Mouse (Mus musculus) embryonic facial prominence, embryonic 10.5 days (tissue): ENCODE data around the gene Dnajc6. TPM values are rescaled to one million over a fixed set of nuclear protein-coding genes. Genes with fewer than 3 reads are reported as not detected.

Source experiments
- DNase-seq: peaks from one replicate; pipeline ENCODE4 v3.0.0-alpha.2; 2017; ENCODE audit warnings: low spot score
- H3K27ac ChIP-seq: fragments of 300-500 bp; sonication (generic); replicated peaks from 2 replicates; pipeline ENCODE4 v1.5.1; 2016; ENCODE audit warnings: mild to moderate bottlenecking
- H3K27me3 ChIP-seq: fragments of 300-500 bp; sonication (generic); replicated peaks from 2 replicates; pipeline ENCODE4 v1.6.1; 2016; ENCODE audit warnings: low read depth, mild to moderate bottlenecking; ENCODE audit not compliant: poor library complexity, severe bottlenecking
- H3K36me3 ChIP-seq: fragments of 300-500 bp; sonication (generic); replicated peaks from 2 replicates; pipeline ENCODE4 v1.6.1; 2016; ENCODE audit warnings: mild to moderate bottlenecking, moderate library complexity
- H3K4me1 ChIP-seq: fragments of 300-500 bp; sonication (generic); 2 replicates; pipeline ENCODE4 v1.6.1; 2016
- H3K4me3 ChIP-seq: fragments of 300-500 bp; sonication (generic); 2 replicates; pipeline ENCODE4 v1.5.1; 2016; ENCODE audit warnings: mild to moderate bottlenecking, moderate library complexity
- H3K9me3 ChIP-seq: fragments of 300-500 bp; sonication (generic); 2 replicates; pipeline ENCODE4 v1.6.1; 2016; ENCODE audit warnings: mild to moderate bottlenecking
- WGBS: fragments of 180-500 bp; shearing (Covaris S2); methylation state at CpG from one replicate; pipeline ENCODE4 v1.1.7; 2016; 5-methylcytosine and 5-hydroxymethylcytosine counted together
- polyA plus RNA-seq: library from polyadenylated mRNA; unstranded; fragments of >200 nt; fragmentation: Nextera tagmentation; extraction: Ambion mirVana; gene quantifications from 2 replicates; pipeline ENCODE4 v1.2.1, GENCODE M21; 2016

Dnajc6 gene
- polyA plus RNA-seq, 1 experiment from 2014 or later, result 1.5 TPM

GRCm38 (mm10) chr4:101654788-101655414, 158.5 kb downstream of the Dnajc6 start:
- 79% methylated on average over 4 of the region's 4 CpGs for WGBS
- Histone ChIP-seq H3K27me3 (no peaks in the 10 kb centered on the region), H3K9me3 (no peaks in the 10 kb centered on the region), H3K4me3 (no peak overlapping the region), H3K27ac (no peak overlapping the region), H3K36me3 (peaks cover 28% of the 10 kb centered on the region), H3K4me1 (peaks cover 28% of the 10 kb centered on the region)
- no peak for DNase-seq

- WGBS, result 87% methylated on average over 7 of the region's 7 CpGs
- peaks cover 33% of the 10 kb centered on the region for H3K36me3 ChIP-seq
- H3K27ac ChIP-seq, result no peak overlapping the region
- no peaks in the 10 kb centered on the region for H3K27me3 ChIP-seq
- DNase-seq, result no peak
- H3K4me1 ChIP-seq, result peaks cover 26% of the 10 kb centered on the region
- H3K4me3 ChIP-seq, result no peak overlapping the region
- no peaks in the 10 kb centered on the region for H3K9me3 ChIP-seq
Observed at GRCm38 (mm10) chr4:101655415-101655790, 159.0 kb downstream of the Dnajc6 start.

GRCm38 (mm10) chr4:101656056-101656455, 159.6 kb downstream of the Dnajc6 start:
- Histone ChIP-seq H3K36me3 (peaks cover 40% of the 10 kb centered on the region), H3K4me1 (peaks cover 26% of the 10 kb centered on the region), H3K9me3 (no peaks in the 10 kb centered on the region), H3K27me3 (no peaks in the 10 kb centered on the region), H3K4me3 (no peak overlapping the region), H3K27ac (no peak overlapping the region)
- WGBS, result 86% methylated on average over 15 of the region's 15 CpGs
- DNase-seq, result no peak

DNA sequence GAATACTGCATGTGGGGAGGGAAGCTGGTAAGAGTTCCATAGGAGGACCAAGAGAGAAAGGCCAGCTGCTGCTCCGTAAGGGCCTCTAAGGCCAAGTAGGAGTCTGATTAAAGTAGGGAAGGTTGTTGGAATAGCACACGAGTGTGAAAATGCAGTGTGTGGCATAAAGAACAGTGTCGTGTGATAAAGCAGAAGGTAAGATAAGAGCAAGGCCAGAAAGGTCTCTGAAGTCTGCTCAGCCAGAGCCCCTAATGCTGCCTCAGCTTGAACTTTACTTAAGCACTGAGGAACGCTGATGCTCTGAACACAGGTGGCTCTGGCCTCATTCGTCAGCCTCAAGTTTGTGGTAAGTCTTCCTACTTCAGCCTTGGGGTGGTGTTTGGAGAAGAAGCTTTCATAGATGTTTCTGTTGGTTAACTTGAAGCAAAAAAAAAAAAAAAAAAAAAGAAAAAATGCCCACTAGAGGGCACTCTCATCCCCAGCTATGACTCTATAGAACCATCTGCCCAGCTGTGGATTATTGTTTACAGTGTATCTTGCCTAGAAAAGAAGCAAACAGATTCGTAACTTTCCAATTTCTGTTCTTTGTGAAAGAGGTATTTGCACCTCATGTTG, 160.6 kb downstream of the Dnajc6 start:
- H3K4me1 ChIP-seq, result peaks cover 26% of the 10 kb centered on the region
- peaks cover 50% of the 10 kb centered on the region for H3K36me3 ChIP-seq
- no peaks in the 10 kb centered on the region for H3K9me3 ChIP-seq
- no peaks in the 10 kb centered on the region for H3K27me3 ChIP-seq
- no peak overlapping the region for H3K4me3 ChIP-seq
- 64% methylated on average over 6 of the region's 6 CpGs for WGBS
- no peak for DNase-seq
- H3K27ac ChIP-seq, result no peak overlapping the region

DNA sequence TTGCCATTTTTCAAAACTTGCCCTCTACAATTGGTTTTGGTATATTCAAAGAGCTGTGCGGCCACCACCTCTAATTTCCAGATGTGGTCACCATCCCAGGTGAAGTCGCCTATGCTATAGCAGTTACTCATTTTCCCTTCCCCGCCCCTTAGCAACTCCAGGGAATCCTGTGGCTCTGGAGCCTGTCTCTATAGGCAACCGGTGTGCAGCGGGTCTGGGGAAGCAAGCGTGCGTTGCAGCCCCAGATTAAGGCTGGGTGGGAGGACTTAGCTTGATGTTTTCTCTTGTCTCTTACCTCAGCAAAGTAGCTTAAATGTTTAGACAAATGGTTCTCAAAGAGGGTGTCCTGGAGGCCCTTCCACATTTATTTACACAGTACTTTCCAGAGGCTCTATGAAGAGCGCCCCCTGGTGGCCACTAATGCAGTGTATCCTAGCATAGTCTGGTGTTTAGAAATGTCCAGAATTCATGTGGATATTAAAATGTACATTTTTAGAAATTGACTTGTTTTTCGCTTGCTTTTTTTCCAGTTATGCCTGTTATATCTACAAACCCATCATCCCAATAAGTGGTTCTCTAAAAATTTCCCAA, 167.8 kb downstream of the Dnajc6 start:
- WGBS, result 70% methylated on average over 9 of the region's 9 CpGs
- Histone ChIP-seq H3K27me3 (no peaks in the 10 kb centered on the region), H3K27ac (no peak overlapping the region), H3K4me3 (no peak overlapping the region), H3K36me3 (peaks cover 50% of the 10 kb centered on the region), H3K4me1 (no peaks in the 10 kb centered on the region), H3K9me3 (peaks cover 5% of the 10 kb centered on the region; the same call in 1 of the 2 replicates)
- peak; percentile 60 for DNase-seq

- no peaks in the 10 kb centered on the region for H3K27me3 ChIP-seq
- H3K9me3 ChIP-seq, result peaks cover 5% of the 10 kb centered on the region; the same call in 1 of the 2 replicates
- 92% methylated on average over 4 of the region's 4 CpGs for WGBS
- no peak overlapping the region for H3K4me3 ChIP-seq
- peaks cover 45% of the 10 kb centered on the region for H3K36me3 ChIP-seq
- H3K27ac ChIP-seq, result no peak overlapping the region
- no peak for DNase-seq
- H3K4me1 ChIP-seq, result no peaks in the 10 kb centered on the region
Observed at GRCm38 (mm10) chr4:101664766-101665165, 168.3 kb downstream of the Dnajc6 start.

- DNase-seq, result no peak
- Histone ChIP-seq H3K4me1 (no peaks in the 10 kb centered on the region), H3K36me3 (peaks cover 3% of the 10 kb centered on the region; the same call in 1 of the 2 replicates), H3K27me3 (no peaks in the 10 kb centered on the region), H3K27ac (no peak overlapping the region), H3K9me3 (peaks cover 5% of the 10 kb centered on the region; the same call in 1 of the 2 replicates), H3K4me3 (no peak overlapping the region)
- WGBS, result 81% methylated on average over 5 of the region's 5 CpGs
Observed at GRCm38 (mm10) chr4:101669161-101669560, 172.7 kb downstream of the Dnajc6 start.

GRCm38 (mm10) chr4:101669811-101670210, 173.4 kb downstream of the Dnajc6 start:
- 0 out of 2 replicates have a peak, but pooled peaks cover 2% of the 10 kb centered on the region for H3K36me3 ChIP-seq
- 88% methylated on average over 5 of the region's 5 CpGs for WGBS

DNA sequence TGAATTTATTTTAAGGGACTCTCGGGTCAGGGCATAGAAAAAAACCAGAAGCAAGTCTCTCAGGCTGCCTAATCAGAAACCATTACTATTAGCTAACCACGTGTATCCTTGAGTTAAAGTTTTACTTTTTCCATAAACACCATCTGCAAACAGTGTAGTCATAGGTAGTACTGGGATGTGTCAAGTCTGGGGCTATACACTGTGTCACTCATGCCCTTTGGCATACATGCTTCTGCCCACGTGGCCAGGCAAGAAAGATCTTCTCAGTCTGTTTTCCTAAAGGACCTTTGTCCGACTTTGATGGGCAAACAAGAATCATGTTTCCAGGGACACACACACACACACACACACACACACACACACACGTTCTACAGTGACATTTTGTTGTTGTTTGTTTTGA, 178.3 kb downstream of the Dnajc6 start:
- no peak overlapping the region for H3K27ac ChIP-seq
- H3K4me1 ChIP-seq, result no peaks in the 10 kb centered on the region
- H3K4me3 ChIP-seq, result no peak overlapping the region
- H3K27me3 ChIP-seq, result no peaks in the 10 kb centered on the region
- DNase-seq, result no peak
- 81% methylated on average over 5 of the region's 5 CpGs for WGBS
- no peaks in the 10 kb centered on the region for H3K9me3 ChIP-seq
- no peaks in the 10 kb centered on the region for H3K36me3 ChIP-seq

More at GRCm38 (mm10) chr4:101669811-101670210, 173.4 kb downstream of the Dnajc6 start:
- no peaks in the 10 kb centered on the region for H3K4me1 ChIP-seq
- H3K27me3 ChIP-seq, result no peaks in the 10 kb centered on the region
- no peak for DNase-seq
- peaks cover 5% of the 10 kb centered on the region; the same call in 1 of the 2 replicates for H3K9me3 ChIP-seq
- no peak overlapping the region for H3K27ac ChIP-seq
- no peak overlapping the region for H3K4me3 ChIP-seq

DNA sequence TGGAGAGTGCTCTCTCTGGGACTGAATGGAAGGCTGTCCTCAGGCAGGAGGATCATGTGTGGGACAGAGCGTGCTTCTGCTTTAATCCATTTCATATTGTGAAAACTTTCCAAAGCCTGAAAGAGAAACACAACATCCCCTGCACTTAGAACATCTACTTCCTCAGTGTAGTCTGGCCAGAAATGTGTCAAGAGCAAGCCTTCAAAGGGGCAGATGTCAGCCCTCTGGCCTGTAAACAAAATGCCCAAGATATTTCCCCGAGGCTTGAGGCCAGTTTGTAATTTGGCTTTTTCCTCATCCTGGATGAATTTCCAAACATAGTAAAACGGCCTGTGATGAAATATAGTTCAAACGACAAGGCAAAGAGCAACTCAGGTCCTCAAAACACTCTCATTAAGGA, 179.3 kb downstream of the Dnajc6 start:
- Histone ChIP-seq H3K27me3 (no peaks in the 10 kb centered on the region), H3K27ac (no peak overlapping the region), H3K36me3 (no peaks in the 10 kb centered on the region), H3K4me3 (no peak overlapping the region), H3K4me1 (no peaks in the 10 kb centered on the region), H3K9me3 (no peaks in the 10 kb centered on the region)
- WGBS, result 64% methylated on average over 4 of the region's 4 CpGs
- no peak for DNase-seq

DNA sequence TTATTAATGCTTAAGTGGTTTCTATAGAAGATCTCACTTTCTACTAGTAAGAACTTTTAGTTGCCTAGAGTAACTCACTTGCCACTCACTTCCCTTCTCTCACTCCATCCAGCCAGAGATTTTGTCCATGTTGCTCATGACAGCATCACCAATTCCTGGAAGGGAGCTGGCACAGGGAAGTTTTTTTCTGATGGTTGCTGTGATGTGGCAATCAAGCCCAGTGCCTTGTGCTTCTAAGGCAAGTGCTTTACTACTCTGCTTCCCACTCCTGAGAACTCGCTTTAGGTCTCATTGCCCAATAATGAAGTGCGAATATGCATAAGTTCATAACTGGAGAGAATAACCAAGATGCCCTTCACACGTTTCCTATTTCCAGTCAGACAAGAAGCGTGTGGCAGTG, 186.2 kb downstream of the Dnajc6 start:
- DNase-seq, result no peak
- Histone ChIP-seq H3K36me3 (no peaks in the 10 kb centered on the region), H3K27ac (no peak overlapping the region), H3K27me3 (no peaks in the 10 kb centered on the region), H3K4me3 (no peak overlapping the region), H3K4me1 (0 out of 2 replicates have a peak, but pooled peaks cover 6% of the 10 kb centered on the region), H3K9me3 (no peaks in the 10 kb centered on the region)
- 91% methylated on average over 4 of the region's 4 CpGs for WGBS

GRCm38 (mm10) chr4:101683086-101683485, 186.6 kb downstream of the Dnajc6 start:
- Histone ChIP-seq H3K9me3 (no peaks in the 10 kb centered on the region), H3K27me3 (no peaks in the 10 kb centered on the region), H3K4me1 (0 out of 2 replicates have a peak, but pooled peaks cover 6% of the 10 kb centered on the region), H3K4me3 (no peak overlapping the region), H3K36me3 (no peaks in the 10 kb centered on the region), H3K27ac (no peak overlapping the region)
- 84% methylated on average over 3 of the region's 3 CpGs for WGBS
- DNase-seq, result no peak

GRCm38 (mm10) chr4:101684821-101685220, 188.4 kb downstream of the Dnajc6 start:
- WGBS, result 69% methylated on average over 3 of the region's 3 CpGs
- no peak overlapping the region for H3K4me3 ChIP-seq
- no peaks in the 10 kb centered on the region for H3K9me3 ChIP-seq

More at GRCm38 (mm10) chr4:101684821-101685220, 188.4 kb downstream of the Dnajc6 start:
- H3K36me3 ChIP-seq, result no peaks in the 10 kb centered on the region
- H3K27me3 ChIP-seq, result no peaks in the 10 kb centered on the region
- 0 out of 2 replicates have a peak, but pooled peaks cover 6% of the 10 kb centered on the region for H3K4me1 ChIP-seq
- H3K27ac ChIP-seq, result no peak overlapping the region
- DNase-seq, result no peak
